Mouse (Mus musculus): ENCODE data around the gene Ski. TPM values are rescaled to one million over a fixed set of nuclear protein-coding genes. Genes with fewer than 3 reads are reported as not detected.

Ski gene
- polyA plus RNA-seq, 1 experiment from 2014 or later: 15.5 TPM

- no peaks in the 10 kb centered on the region for H3K9me3 ChIP-seq (replicated peaks; ENCODE audit: low read length)
- ATAC-seq (replicated peaks; ENCODE audit: low FRiP score, low read depth) (no peak), DNase-seq (ENCODE audit: low spot score) (no peak)
- peaks cover 23% of the 10 kb centered on the region for H3K36me3 ChIP-seq (ENCODE audit: insufficient read depth, low read length)
- H3K4me1 ChIP-seq (replicated peaks; ENCODE audit: insufficient read depth, low read length): peaks cover 27% of the 10 kb centered on the region
- no peak overlapping the region for H3K4me2 ChIP-seq (ENCODE audit: low read length)
- 93% methylated on average over 6 of the region's 6 CpGs for WGBS
- H3K27me3 ChIP-seq (ENCODE audit: insufficient read depth, low read length): no peaks in the 10 kb centered on the region
- H3K27ac ChIP-seq: 0 out of 2 replicates have a peak overlapping the region, but pooled peaks have one; percentile 0
- H3K9ac ChIP-seq (ENCODE audit: low read depth, low read length): no peak overlapping the region
- H3K4me3 ChIP-seq (replicated peaks; ENCODE audit: low read depth, low read length): no peak overlapping the region
- no peak for TF ChIP-seq CTCF (IDR thresholded peaks at IDR 0.05; ENCODE audit: low read depth)
Measured at GRCm38 (mm10) chr4:155152476-155152875, 69.9 kb downstream of the Ski start.

- TF ChIP-seq CTCF (IDR thresholded peaks at IDR 0.05; ENCODE audit: low read depth): no peak
- 61% methylated on average over 4 of the region's 4 CpGs for WGBS
Measured at GRCm38 (mm10) chr4:155151845-155152244, 70.5 kb downstream of the Ski start.

DNA sequence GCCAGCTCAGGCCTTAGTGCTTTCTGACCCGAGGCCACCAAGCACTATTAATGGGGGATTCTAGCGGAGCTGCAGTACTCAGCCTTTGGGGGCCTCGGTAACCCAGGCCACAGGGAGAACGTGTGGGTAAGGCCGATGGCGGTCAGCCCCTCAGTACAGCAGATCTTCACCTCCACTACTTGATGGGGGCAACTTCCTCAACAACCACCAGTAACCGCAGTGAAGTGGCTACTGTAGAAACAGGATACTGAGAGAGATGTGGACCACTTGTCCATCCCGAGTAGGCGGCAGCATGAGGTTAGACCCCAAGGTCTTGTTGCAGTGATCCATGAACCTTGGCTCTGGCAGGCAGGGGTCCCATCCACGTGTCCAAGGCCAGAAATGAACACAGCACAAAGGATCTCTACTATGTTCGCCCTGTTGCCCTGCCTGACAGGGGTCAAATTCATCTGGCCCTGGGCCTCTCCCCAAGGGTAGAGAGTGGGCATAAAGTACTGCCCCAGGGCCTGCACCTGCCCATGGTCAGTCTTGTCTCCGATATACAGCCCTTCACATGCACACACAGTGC, 71.1 kb downstream of the Ski start:
- no peak for TF ChIP-seq CTCF (IDR thresholded peaks at IDR 0.05; ENCODE audit: low read depth)
- no peak for DNase-seq (ENCODE audit: low spot score)
- peak overlapping the region; percentile 65 for H3K9ac ChIP-seq (ENCODE audit: low read depth, low read length)

More at GRCm38 (mm10) chr4:155151845-155152244, 70.5 kb downstream of the Ski start:
- DNase-seq (ENCODE audit: low spot score) (no peak), ATAC-seq (replicated peaks; ENCODE audit: low FRiP score, low read depth) (no peak)
- no peak overlapping the region for H3K4me3 ChIP-seq (replicated peaks; ENCODE audit: low read depth, low read length)
- 0 out of 2 replicates have a peak overlapping the region, but pooled peaks have one; percentile 0 for H3K27ac ChIP-seq
- peaks cover 17% of the 10 kb centered on the region for H3K36me3 ChIP-seq (ENCODE audit: insufficient read depth, low read length)
- H3K9me3 ChIP-seq (replicated peaks; ENCODE audit: low read length): no peaks in the 10 kb centered on the region
- H3K4me2 ChIP-seq (ENCODE audit: low read length): peak overlapping the region; percentile 77
- H3K9ac ChIP-seq (ENCODE audit: low read depth, low read length): no peak overlapping the region
- H3K27me3 ChIP-seq (ENCODE audit: insufficient read depth, low read length): no peaks in the 10 kb centered on the region
- peaks cover 27% of the 10 kb centered on the region for H3K4me1 ChIP-seq (replicated peaks; ENCODE audit: insufficient read depth, low read length)

GRCm38 (mm10) chr4:155150276-155151113, 71.9 kb downstream of the Ski start:
- Histone ChIP-seq H3K4me1 (replicated peaks; ENCODE audit: insufficient read depth, low read length) (peaks cover 32% of the 10 kb centered on the region), H3K4me3 (replicated peaks; ENCODE audit: low read depth, low read length) (peak overlapping the region; percentile 42), H3K36me3 (ENCODE audit: insufficient read depth, low read length) (peaks cover 8% of the 10 kb centered on the region; the same call in 1 of the 2 replicates), H3K9me3 (replicated peaks; ENCODE audit: low read length) (no peaks in the 10 kb centered on the region), H3K27me3 (ENCODE audit: insufficient read depth, low read length) (no peaks in the 10 kb centered on the region), H3K27ac (peak overlapping the region; percentile 89), H3K4me2 (ENCODE audit: low read length) (peak overlapping the region; percentile 77), H3K9ac (ENCODE audit: low read depth, low read length) (peak overlapping the region; percentile 65)
- TF ChIP-seq CTCF (IDR thresholded peaks at IDR 0.05; ENCODE audit: low read depth): no peak
- ATAC-seq (replicated peaks; ENCODE audit: low FRiP score, low read depth): peak; percentile 86
- DNase-seq (ENCODE audit: low spot score): peak; percentile 94
- WGBS: 3% methylated on average over 69 of the region's 73 CpGs

More for the DNA sequence above, 71.1 kb downstream of the Ski start:
- Histone ChIP-seq H3K27me3 (ENCODE audit: insufficient read depth, low read length) (no peaks in the 10 kb centered on the region), H3K9me3 (replicated peaks; ENCODE audit: low read length) (no peaks in the 10 kb centered on the region), H3K4me1 (replicated peaks; ENCODE audit: insufficient read depth, low read length) (peaks cover 29% of the 10 kb centered on the region), H3K4me2 (ENCODE audit: low read length) (peak overlapping the region; percentile 77), H3K27ac (peak overlapping the region; percentile 89), H3K36me3 (ENCODE audit: insufficient read depth, low read length) (peaks cover 13% of the 10 kb centered on the region; the same call in 1 of the 2 replicates), H3K4me3 (replicated peaks; ENCODE audit: low read depth, low read length) (peak overlapping the region; percentile 42)
- no peak; the same call in 1 of the 2 replicates for ATAC-seq (replicated peaks; ENCODE audit: low FRiP score, low read depth)
- WGBS: 32% methylated on average over 12 of the region's 12 CpGs

- Histone ChIP-seq H3K27me3 (ENCODE audit: insufficient read depth, low read length) (no peaks in the 10 kb centered on the region), H3K27ac (peak overlapping the region; percentile 89), H3K4me3 (replicated peaks; ENCODE audit: low read depth, low read length) (no peak overlapping the region), H3K9ac (ENCODE audit: low read depth, low read length) (0 out of 2 replicates have a peak overlapping the region, but pooled peaks have one; percentile 65), H3K36me3 (ENCODE audit: insufficient read depth, low read length) (peaks cover 4% of the 10 kb centered on the region; the same call in 1 of the 2 replicates), H3K4me2 (ENCODE audit: low read length) (peak overlapping the region; percentile 77; the same call in 1 of the 2 replicates), H3K9me3 (replicated peaks; ENCODE audit: low read length) (no peaks in the 10 kb centered on the region), H3K4me1 (replicated peaks; ENCODE audit: insufficient read depth, low read length) (peaks cover 34% of the 10 kb centered on the region)
- 34% methylated on average over 6 of the region's 6 CpGs for WGBS
- no peak for ATAC-seq (replicated peaks; ENCODE audit: low FRiP score, low read depth)
- TF ChIP-seq CTCF (IDR thresholded peaks at IDR 0.05; ENCODE audit: low read depth): no peak
- no peak for DNase-seq (ENCODE audit: low spot score)
Measured at GRCm38 (mm10) chr4:155149941-155150275, 72.5 kb downstream of the Ski start.

DNA sequence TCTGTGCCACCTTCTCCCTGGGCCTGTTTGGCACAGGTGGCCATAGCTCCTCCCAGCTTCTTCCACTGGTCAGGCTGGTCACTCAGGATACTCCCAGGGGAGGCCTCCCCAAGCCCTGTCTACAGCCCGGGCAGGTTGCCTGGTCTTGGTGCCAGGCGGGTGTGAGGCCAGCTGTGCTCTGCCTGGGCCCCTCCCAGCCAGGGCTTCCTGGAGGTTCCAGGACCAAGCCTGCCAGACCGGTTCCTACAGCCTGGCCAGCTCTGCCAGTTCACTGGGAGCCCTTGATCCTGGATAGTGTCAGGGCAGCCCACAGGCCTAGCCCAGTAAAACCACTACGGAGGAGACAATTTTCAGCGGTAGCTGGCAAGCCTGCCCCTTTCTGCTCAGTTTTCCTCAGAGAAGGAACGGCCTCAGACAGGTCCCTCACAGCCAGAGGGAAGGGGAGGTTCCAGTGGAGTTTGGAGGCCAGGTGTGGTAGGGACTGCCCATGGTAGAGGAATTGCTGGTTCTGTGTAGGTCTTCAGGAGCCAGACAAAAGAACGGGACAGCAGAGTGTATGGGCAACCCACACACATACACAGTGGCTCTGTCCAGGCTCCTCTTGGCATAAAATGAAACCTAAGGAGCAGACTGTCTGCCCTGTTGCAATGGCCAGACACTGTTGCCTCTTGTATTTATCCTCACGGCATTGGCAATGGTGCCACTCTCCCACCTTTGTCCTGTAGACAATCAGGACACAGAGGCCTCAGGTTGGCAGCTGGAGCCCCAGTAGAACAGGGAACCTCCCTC, 73.3 kb downstream of the Ski start:
- no peak for TF ChIP-seq CTCF (IDR thresholded peaks at IDR 0.05; ENCODE audit: low read depth)
- Histone ChIP-seq H3K36me3 (ENCODE audit: insufficient read depth, low read length) (no peaks in the 10 kb centered on the region), H3K9ac (ENCODE audit: low read depth, low read length) (no peak overlapping the region), H3K27me3 (ENCODE audit: insufficient read depth, low read length) (no peaks in the 10 kb centered on the region), H3K4me2 (ENCODE audit: low read length) (no peak overlapping the region), H3K4me3 (replicated peaks; ENCODE audit: low read depth, low read length) (no peak overlapping the region), H3K27ac (peak overlapping the region; percentile 89), H3K9me3 (replicated peaks; ENCODE audit: low read length) (no peaks in the 10 kb centered on the region), H3K4me1 (replicated peaks; ENCODE audit: insufficient read depth, low read length) (peaks cover 41% of the 10 kb centered on the region)
- 58% methylated on average over 8 of the region's 8 CpGs for WGBS
- peak; percentile 47 for DNase-seq (ENCODE audit: low spot score)
- ATAC-seq (replicated peaks; ENCODE audit: low FRiP score, low read depth): peak; percentile 35
